Mouse (Mus musculus): Measurements from ENCODE around the gene Wnt6. TPM values are rescaled to one million over a fixed set of nuclear protein-coding genes. Genes with fewer than 3 reads are reported as not detected.
"Not testable (repeated sequence)": the region's sequence is repeated elsewhere in the genome, so short reads cannot be mapped to it uniquely, and the experiment has no call there.

Wnt6 gene
- polyA plus RNA-seq, 1 experiment from 2014 or later: 0.50 TPM

DNA sequence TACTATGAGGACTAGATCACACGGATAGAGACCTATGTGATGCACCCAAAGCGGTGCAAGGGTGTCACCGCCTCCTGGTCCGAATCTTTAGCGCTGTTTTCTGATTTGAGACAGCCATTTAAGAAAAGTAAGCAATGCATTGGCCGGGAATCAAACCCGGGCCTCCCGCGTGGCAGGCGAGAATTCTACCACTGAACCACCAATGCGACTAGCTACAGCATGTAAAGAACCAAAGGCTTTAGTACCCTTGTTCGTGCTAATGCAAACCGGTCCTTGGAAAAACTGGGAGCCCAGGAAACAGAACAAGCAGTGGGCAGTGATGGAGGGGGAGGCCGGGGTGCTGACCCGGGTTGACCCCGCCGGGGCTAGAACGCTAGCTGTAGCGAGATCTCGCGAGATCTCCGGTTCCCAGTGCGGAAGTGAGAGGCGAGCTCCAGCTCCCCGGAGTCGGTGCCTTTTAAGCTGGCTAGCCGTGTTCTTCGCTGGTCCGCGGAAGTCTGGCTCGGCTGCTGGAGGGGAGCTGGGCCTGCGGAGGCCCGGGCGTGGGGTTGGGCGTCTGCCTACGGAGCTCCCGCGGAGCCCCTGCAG, 45.0 kb downstream of the Wnt6 start:
- 4% methylated on average over 38 of the region's 38 CpGs for WGBS

DNA sequence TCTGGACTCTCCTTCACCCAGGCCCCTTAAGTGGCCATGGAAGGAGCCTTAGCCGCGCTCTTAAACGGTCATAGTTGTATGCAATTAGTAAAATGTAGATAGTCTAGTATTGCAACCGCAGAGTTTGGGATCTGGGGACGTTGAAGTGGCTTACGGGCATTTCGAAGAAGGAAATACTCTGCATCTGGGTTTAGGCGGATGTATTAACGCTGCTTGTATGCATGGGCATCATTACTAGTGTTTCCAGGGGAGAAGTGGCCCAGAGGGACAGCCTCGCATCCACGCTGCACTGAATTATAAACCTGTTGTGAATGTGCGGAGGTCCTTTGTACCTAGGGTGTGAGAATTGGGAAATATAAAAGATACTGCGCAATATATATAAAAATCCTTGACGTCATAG, 45.5 kb downstream of the Wnt6 start:
- peak overlapping the region; percentile 85 for H3K27ac ChIP-seq (ENCODE audit: low read length)
- H3K9ac ChIP-seq (replicated peaks; ENCODE audit: low read depth): peak overlapping the region; percentile 79
- TF ChIP-seq CTCF (IDR thresholded peaks at IDR 0.05) (no peak), EP300 (IDR thresholded peaks at IDR 0.05) (no peak)
- DNase-seq (ENCODE audit: low spot score) (no peak), ATAC-seq (peak; percentile 25; the same call in 1 of the 2 replicates)
- H3K9me3 ChIP-seq (ENCODE audit: low read length): no peaks in the 10 kb centered on the region
- peak overlapping the region; percentile 71 for H3K4me3 ChIP-seq (ENCODE audit: low read depth, low read length)
- peak overlapping the region; percentile 73 for H3K4me2 ChIP-seq (replicated peaks; ENCODE audit: low read depth, low read length)
- H3K36me3 ChIP-seq (ENCODE audit: insufficient read depth, low read length): no peaks in the 10 kb centered on the region
- 11% methylated on average over 14 of the region's 14 CpGs for WGBS
- H3K27me3 ChIP-seq (replicated peaks; ENCODE audit: insufficient read depth, low read length): no peaks in the 10 kb centered on the region
- H3K4me1 ChIP-seq (ENCODE audit: insufficient read depth, low read depth, low read length): no peaks in the 10 kb centered on the region

More for the DNA sequence above, 45.0 kb downstream of the Wnt6 start:
- no peaks in the 10 kb centered on the region for H3K27me3 ChIP-seq (replicated peaks; ENCODE audit: insufficient read depth, low read length)
- H3K27ac ChIP-seq (ENCODE audit: low read length): peak overlapping the region; percentile 85
- peak; percentile 96 for DNase-seq (ENCODE audit: low spot score)
- ATAC-seq: peak; percentile 95
- TF ChIP-seq EP300 (IDR thresholded peaks at IDR 0.05) (peak; percentile 67), CTCF (IDR thresholded peaks at IDR 0.05) (no peak)
- no peaks in the 10 kb centered on the region for H3K4me1 ChIP-seq (ENCODE audit: insufficient read depth, low read depth, low read length)
- no peaks in the 10 kb centered on the region for H3K9me3 ChIP-seq (ENCODE audit: low read length)
- peak overlapping the region; percentile 79 for H3K9ac ChIP-seq (replicated peaks; ENCODE audit: low read depth)
- H3K36me3 ChIP-seq (ENCODE audit: insufficient read depth, low read length): no peaks in the 10 kb centered on the region
- peak overlapping the region; percentile 71 for H3K4me3 ChIP-seq (ENCODE audit: low read depth, low read length)
- peak overlapping the region; percentile 73 for H3K4me2 ChIP-seq (replicated peaks; ENCODE audit: low read depth, low read length)

DNA sequence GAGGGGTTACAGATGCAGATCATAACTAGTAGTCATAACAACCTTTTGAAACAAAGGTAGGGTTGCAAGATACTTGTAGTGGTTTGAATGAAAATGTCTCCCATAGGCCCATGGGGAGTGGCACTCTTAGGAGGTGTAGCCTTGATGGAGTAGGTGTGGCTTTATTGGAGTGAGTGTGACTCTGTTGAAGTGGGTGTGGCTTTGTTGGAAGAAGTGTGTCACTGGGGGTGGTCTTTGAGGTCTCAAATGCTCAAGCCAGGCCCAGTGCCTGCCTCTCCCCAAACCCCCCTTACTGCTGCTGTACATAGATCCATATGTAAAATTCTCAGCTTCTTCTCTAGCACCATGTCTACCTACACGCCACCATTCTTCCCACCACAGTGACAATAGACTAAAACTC, 46.8 kb downstream of the Wnt6 start:
- Histone ChIP-seq H3K9me3 (ENCODE audit: low read length) (no peaks in the 10 kb centered on the region), H3K4me2 (replicated peaks; ENCODE audit: low read depth, low read length) (no peak overlapping the region), H3K4me1 (ENCODE audit: insufficient read depth, low read depth, low read length) (no peaks in the 10 kb centered on the region), H3K9ac (replicated peaks; ENCODE audit: low read depth) (no peak overlapping the region), H3K27me3 (replicated peaks; ENCODE audit: insufficient read depth, low read length) (no peaks in the 10 kb centered on the region), H3K4me3 (ENCODE audit: low read depth, low read length) (no peak overlapping the region), H3K36me3 (ENCODE audit: insufficient read depth, low read length) (no peaks in the 10 kb centered on the region), H3K27ac (ENCODE audit: low read length) (no peak overlapping the region)
- WGBS: 100% methylated on average over 1 of the region's 1 CpGs
- DNase-seq (ENCODE audit: low spot score) (no peak), ATAC-seq (no peak)
- no peak for TF ChIP-seq CTCF (IDR thresholded peaks at IDR 0.05)
- no peak for TF ChIP-seq EP300 (IDR thresholded peaks at IDR 0.05)

- H3K27ac ChIP-seq (ENCODE audit: low read length); H3K36me3 ChIP-seq (ENCODE audit: insufficient read depth, low read length); H3K9ac ChIP-seq (replicated peaks; ENCODE audit: low read depth); H3K4me3 ChIP-seq (ENCODE audit: low read depth, low read length); H3K9me3 ChIP-seq (ENCODE audit: low read length); H3K4me2 ChIP-seq (replicated peaks; ENCODE audit: low read depth, low read length); H3K27me3 ChIP-seq (replicated peaks; ENCODE audit: insufficient read depth, low read length); ATAC-seq; H3K4me1 ChIP-seq (ENCODE audit: insufficient read depth, low read depth, low read length); DNase-seq (ENCODE audit: low spot score): not testable (repeated sequence)
- WGBS: 91% methylated on average over 4 of the region's 4 CpGs
Measured at GRCm38 (mm10) chr1:74823598-74823997, 51.9 kb downstream of the Wnt6 start.

- WGBS: 34% methylated on average over 14 of the region's 14 CpGs
- Histone ChIP-seq H3K9me3 (ENCODE audit: low read length) (no peaks in the 10 kb centered on the region), H3K4me3 (ENCODE audit: low read depth, low read length) (no peak overlapping the region), H3K36me3 (ENCODE audit: insufficient read depth, low read length) (no peaks in the 10 kb centered on the region), H3K4me1 (ENCODE audit: insufficient read depth, low read depth, low read length) (no peaks in the 10 kb centered on the region), H3K9ac (replicated peaks; ENCODE audit: low read depth) (no peak overlapping the region), H3K4me2 (replicated peaks; ENCODE audit: low read depth, low read length) (no peak overlapping the region), H3K27me3 (replicated peaks; ENCODE audit: insufficient read depth, low read length) (no peaks in the 10 kb centered on the region), H3K27ac (ENCODE audit: low read length) (no peak overlapping the region)
- TF ChIP-seq CTCF (IDR thresholded peaks at IDR 0.05): no peak
- TF ChIP-seq EP300 (IDR thresholded peaks at IDR 0.05): no peak
- no peak for DNase-seq (ENCODE audit: low spot score)
- ATAC-seq: no peak
Measured at GRCm38 (mm10) chr1:74824518-74825302, 53.0 kb downstream of the Wnt6 start.

- H3K4me2 ChIP-seq (replicated peaks; ENCODE audit: low read depth, low read length): no peak overlapping the region
- no peak overlapping the region for H3K9ac ChIP-seq (replicated peaks; ENCODE audit: low read depth)
- no peaks in the 10 kb centered on the region for H3K27me3 ChIP-seq (replicated peaks; ENCODE audit: insufficient read depth, low read length)
- no peaks in the 10 kb centered on the region for H3K36me3 ChIP-seq (ENCODE audit: insufficient read depth, low read length)
- no peak for DNase-seq (ENCODE audit: low spot score)
- no peak for ATAC-seq
- H3K27ac ChIP-seq (ENCODE audit: low read length): no peak overlapping the region
- H3K4me1 ChIP-seq (ENCODE audit: insufficient read depth, low read depth, low read length): no peaks in the 10 kb centered on the region
- H3K4me3 ChIP-seq (ENCODE audit: low read depth, low read length): no peak overlapping the region
- no peaks in the 10 kb centered on the region for H3K9me3 ChIP-seq (ENCODE audit: low read length)
- TF ChIP-seq EP300 (IDR thresholded peaks at IDR 0.05): no peak
- TF ChIP-seq CTCF (IDR thresholded peaks at IDR 0.05): no peak
- WGBS: 72% methylated on average over 9 of the region's 9 CpGs
Measured at GRCm38 (mm10) chr1:74830061-74830460, 58.4 kb downstream of the Wnt6 start.
